Mouse (Mus musculus) liver, embryonic 16.5 days (tissue): Measurements from ENCODE around the gene Cnih3. TPM values are rescaled to one million over a fixed set of nuclear protein-coding genes. Genes with fewer than 3 reads are reported as not detected.

ENCODE experiments used
- ATAC-seq: fragments of 200-750 bp; cut with Nextera tagmentation; 2 replicates; pipeline ENCODE4 v1.8.0; 2017; ENCODE audit warnings: low read depth, mild to moderate bottlenecking, moderate number of reproducible peaks, moderate library complexity
- H3K27ac ChIP-seq: fragments of 300-500 bp; sonication (generic); 2 replicates; pipeline ENCODE4 v1.5.1; 2014; ENCODE audit warnings: mild to moderate bottlenecking, low read length
- H3K27me3 ChIP-seq: fragments of 300-500 bp; sonication (generic); 2 replicates; pipeline ENCODE4 v1.6.1; 2014; ENCODE audit warnings: low read depth, low read length, mixed read lengths; ENCODE audit not compliant: control insufficient read depth, insufficient read depth
- H3K36me3 ChIP-seq: fragments of 300-500 bp; sonication (generic); 2 replicates; pipeline ENCODE4 v1.6.1; 2014; ENCODE audit warnings: mild to moderate bottlenecking; ENCODE audit not compliant: control insufficient read depth, insufficient read depth
- H3K4me1 ChIP-seq: fragments of 300-500 bp; sonication (generic); 2 replicates; pipeline ENCODE4 v1.6.1; 2014; ENCODE audit warnings: low read depth, low read length, mixed read lengths; ENCODE audit not compliant: control insufficient read depth
- H3K4me2 ChIP-seq: fragments of 300-500 bp; sonication (generic); 2 replicates; pipeline ENCODE4 v1.6.1; 2014; ENCODE audit warnings: low read depth, low read length, mixed read lengths
- H3K4me3 ChIP-seq: fragments of 300-500 bp; sonication (generic); 2 replicates; pipeline ENCODE4 v1.5.1; 2014; ENCODE audit warnings: low read depth, mild to moderate bottlenecking, low read length
- H3K9ac ChIP-seq: fragments of 300-500 bp; sonication (generic); 2 replicates; pipeline ENCODE4 v1.6.1; 2014; ENCODE audit warnings: low read depth, low read length
- H3K9me3 ChIP-seq: fragments of 300-500 bp; sonication (generic); replicated peaks from 2 replicates; pipeline ENCODE4 v1.6.1; 2016; ENCODE audit warnings: low read length; ENCODE audit not compliant: control insufficient read depth
- WGBS: fragments of 180-500 bp; shearing (Covaris S2); extraction: QIAGEN DNeasy Blood & Tissue Kit; methylation state at CpG from one replicate; pipeline ENCODE4 v1.1.7; 2014; ENCODE audit not compliant: insufficient replicate concordance; 5-methylcytosine and 5-hydroxymethylcytosine counted together
- polyA plus RNA-seq: library from polyadenylated mRNA; unstranded; fragments of >200 nt; fragmentation: Nextera tagmentation; extraction: Ambion mirVana; gene quantifications from 2 replicates; pipeline ENCODE4 v1.2.1, GENCODE M21; 2015

Cnih3 gene
- polyA plus RNA-seq, 1 experiment from 2014 or later: not detected

GRCm38 (mm10) chr1:181505367-181505766, 152.9 kb downstream of the Cnih3 start:
- H3K9ac ChIP-seq: no peak overlapping the region
- H3K9me3 ChIP-seq: no peaks in the 10 kb centered on the region
- WGBS: 20% methylated on average over 8 of the region's 8 CpGs
- H3K4me1 ChIP-seq: no peaks in the 10 kb centered on the region
- H3K4me3 ChIP-seq: no peak overlapping the region
- no peak overlapping the region for H3K4me2 ChIP-seq
- no peaks in the 10 kb centered on the region for H3K27me3 ChIP-seq
- H3K36me3 ChIP-seq: no peaks in the 10 kb centered on the region
- H3K27ac ChIP-seq: no peak overlapping the region
- no peak for ATAC-seq

Other genes starting within 250 kb of the Cnih3 start
- 9.3 and 10.0 TPM in 2 replicates for gene Nvl, start 208.4 kb upstream of the Cnih3 start, polyA plus RNA-seq
- gene Cnih4, start 207.9 kb upstream of the Cnih3 start, polyA plus RNA-seq: 45.5 and 51.5 TPM in 2 replicates
- gene Wdr26, start 140.6 kb upstream of the Cnih3 start, polyA plus RNA-seq: 42.9 and 46.1 TPM in 2 replicates
- gene Ccdc121, start 158.8 kb downstream of the Cnih3 start, polyA plus RNA-seq: not detected in 2 replicates
- gene Dnah14, start 223.9 kb downstream of the Cnih3 start, polyA plus RNA-seq: 2.3 and 2.5 TPM in 2 replicates